Mouse (Mus musculus) MEL (cell line): Measurements from ENCODE around the gene Serpina5. TPM values are rescaled to one million over a fixed set of nuclear protein-coding genes. Genes with fewer than 3 reads are reported as not detected.

Experiments
- DNase-seq: peaks from one replicate; pipeline ENCODE4 v3.0.0; 2011; ENCODE audit warnings: low read depth, low spot score
- H3K27ac ChIP-seq: 2 replicates; pipeline ENCODE4 v1.5.1; 2012; ENCODE audit warnings: low read depth, mild to moderate bottlenecking, control low read depth, low read length, moderate library complexity; ENCODE audit not compliant: control insufficient read depth
- H3K27me3 ChIP-seq, 2 experiments: fragments of 150-350 bp in 1 of 2; sonication (generic) in 1 of 2; 2 replicates each; pipeline ENCODE4 v1.6.1; 2012; ENCODE audit warnings: low read length in 2 of 2, mild to moderate bottlenecking in 2 of 2, improper control_type of control experiment in 1 of 2, moderate library complexity in 1 of 2; ENCODE audit not compliant: insufficient read depth in 2 of 2, control insufficient read depth in 1 of 2
- H3K36me3 ChIP-seq, 2 experiments: 2 replicates each; pipeline ENCODE4 v1.6.1; 2012 to 2014; ENCODE audit warnings: low read length in 2 of 2, improper control_type of control experiment in 1 of 2, inconsistent platforms in 1 of 2, mild to moderate bottlenecking in 1 of 2; ENCODE audit not compliant: insufficient read depth in 2 of 2, control insufficient read depth in 1 of 2
- H3K4me1 ChIP-seq, 2 experiments: fragments of 150-350 bp in 1 of 2; sonication (generic) in 1 of 2; 2 replicates each; pipeline ENCODE4 v1.6.1; 2012; ENCODE audit warnings: low read length in 2 of 2, improper control_type of control experiment in 1 of 2, mild to moderate bottlenecking in 1 of 2; ENCODE audit not compliant: insufficient read depth in 2 of 2, control insufficient read depth in 1 of 2
- H3K4me3 ChIP-seq, 2 experiments: fragments of 150-350 bp in 1 of 2; sonication (generic) in 1 of 2; 2 replicates each; pipeline ENCODE4 v1.5.1; 2012; ENCODE audit warnings: low read depth in 2 of 2, low read length in 2 of 2, mild to moderate bottlenecking in 2 of 2, moderate library complexity in 2 of 2, control low read depth in 1 of 2, improper control_type of control experiment in 1 of 2; ENCODE audit not compliant: control insufficient read depth in 1 of 2, insufficient read depth in 1 of 2
- H3K79me2 ChIP-seq: 2 replicates; pipeline ENCODE4 v1.6.1; 2012; ENCODE audit warnings: mild to moderate bottlenecking, low read length, moderate library complexity; ENCODE audit not compliant: control insufficient read depth, poor library complexity, insufficient read depth
- H3K9ac ChIP-seq: 2 replicates; pipeline ENCODE4 v1.6.1; 2012; ENCODE audit warnings: low read depth, mild to moderate bottlenecking, control low read depth, low read length, moderate library complexity; ENCODE audit not compliant: control insufficient read depth, poor library complexity, severe bottlenecking
- H3K9me3 ChIP-seq: fragments of 150-350 bp; sonication (generic); replicated peaks from 2 replicates; pipeline ENCODE4 v1.6.1; 2012; ENCODE audit warnings: mild to moderate bottlenecking, low read length, improper control_type of control experiment, moderate library complexity; ENCODE audit not compliant: insufficient read depth
- BHLHE40 ChIP-seq: IDR thresholded peaks from 2 replicates; pipeline ENCODE4 v1.6.1; 2012; ENCODE audit warnings: low read depth, mild to moderate bottlenecking, inconsistent platforms, low read length, improper control_type of control experiment, borderline replicate concordance
- CHD1 ChIP-seq: IDR thresholded peaks from 2 replicates; pipeline ENCODE4 v1.6.1; 2012; ENCODE audit warnings: low read depth, mild to moderate bottlenecking, inconsistent platforms, low read length, improper control_type of control experiment
- CHD2 ChIP-seq: IDR thresholded peaks from 2 replicates; pipeline ENCODE4 v1.6.1; 2011; ENCODE audit warnings: low read length, improper control_type of control experiment
- HCFC1 ChIP-seq: IDR thresholded peaks from 2 replicates; pipeline ENCODE4 v1.6.1; 2012; ENCODE audit warnings: low read depth, mild to moderate bottlenecking, inconsistent platforms, low read length, improper control_type of control experiment, moderate library complexity
- MAFK ChIP-seq: IDR thresholded peaks from 2 replicates; pipeline ENCODE4 v1.6.1; 2011; ENCODE audit warnings: low read depth, mild to moderate bottlenecking, low read length, improper control_type of control experiment, borderline replicate concordance
- MAZ ChIP-seq: IDR thresholded peaks from 2 replicates; pipeline ENCODE4 v1.6.1; 2012; ENCODE audit warnings: low read depth, mild to moderate bottlenecking, inconsistent platforms, low read length, improper control_type of control experiment
- MEF2A ChIP-seq: IDR thresholded peaks from 2 replicates; pipeline ENCODE4 v1.6.1; 2014; ENCODE audit warnings: low read depth, mild to moderate bottlenecking, inconsistent platforms, low read length, improper control_type of control experiment; ENCODE audit not compliant: poor library complexity, insufficient replicate concordance, severe bottlenecking; ENCODE audit errors: extremely low read depth
- MYC ChIP-seq: IDR thresholded peaks from 2 replicates; pipeline ENCODE4 v1.6.1; 2011; ENCODE audit warnings: low read depth, mild to moderate bottlenecking, low read length, improper control_type of control experiment, moderate library complexity
- NRF1 ChIP-seq: IDR thresholded peaks from 2 replicates; pipeline ENCODE4 v1.6.1; 2014; ENCODE audit warnings: low read depth, mild to moderate bottlenecking, inconsistent platforms, low read length, improper control_type of control experiment, moderate library complexity; ENCODE audit not compliant: poor library complexity, insufficient read depth, severe bottlenecking
- RAD21 ChIP-seq: IDR thresholded peaks from 2 replicates; pipeline ENCODE4 v1.6.1; 2011; ENCODE audit warnings: mild to moderate bottlenecking, low read depth, low read length, improper control_type of control experiment
- RCOR1 ChIP-seq: IDR thresholded peaks from 2 replicates; pipeline ENCODE4 v1.6.1; 2012; ENCODE audit warnings: low read depth, mild to moderate bottlenecking, inconsistent platforms, low read length, improper control_type of control experiment
- SIN3A ChIP-seq: IDR thresholded peaks from 2 replicates; pipeline ENCODE4 v1.6.1; 2012; ENCODE audit warnings: low read length, improper control_type of control experiment, inconsistent platforms
- SMC3 ChIP-seq: IDR thresholded peaks from 2 replicates; pipeline ENCODE4 v1.6.1; 2011; ENCODE audit warnings: low read depth, low read length, improper control_type of control experiment
- TCF12 ChIP-seq: IDR thresholded peaks from 2 replicates; pipeline ENCODE4 v1.6.1; 2014; ENCODE audit warnings: low read depth, mild to moderate bottlenecking, inconsistent platforms, low read length, improper control_type of control experiment, moderate library complexity
- UBTF ChIP-seq: IDR thresholded peaks from 2 replicates; pipeline ENCODE4 v1.6.1; 2012; ENCODE audit warnings: low read depth, mild to moderate bottlenecking, inconsistent platforms, low read length, improper control_type of control experiment, moderate library complexity, borderline replicate concordance; ENCODE audit not compliant: insufficient read depth
- USF1 ChIP-seq: IDR thresholded peaks from 2 replicates; pipeline ENCODE4 v1.6.1; 2014; ENCODE audit warnings: low read depth, mild to moderate bottlenecking, inconsistent platforms, low read length, improper control_type of control experiment, moderate library complexity
- USF2 ChIP-seq, 2 experiments: IDR thresholded peaks; 2 replicates each; pipeline ENCODE4 v1.6.1; 2011 to 2012; ENCODE audit warnings: improper control_type of control experiment in 2 of 2, low read length in 2 of 2, borderline replicate concordance in 1 of 2, inconsistent platforms in 1 of 2, low read depth in 1 of 2, mild to moderate bottlenecking in 1 of 2; ENCODE audit not compliant: insufficient read depth in 1 of 2
- ZC3H11A ChIP-seq: IDR thresholded peaks from 2 replicates; pipeline ENCODE4 v1.6.1; 2012; ENCODE audit warnings: low read depth, mild to moderate bottlenecking, inconsistent platforms, low read length, improper control_type of control experiment
- ZNF384 ChIP-seq: IDR thresholded peaks from 2 replicates; pipeline ENCODE4 v1.6.1; 2012; ENCODE audit warnings: low read depth, mild to moderate bottlenecking, inconsistent platforms, low read length, improper control_type of control experiment
- polyA plus RNA-seq, 2 experiments: library from polyadenylated mRNA; stranded (reverse) in 1 of 2; unstranded in 1 of 2; fragments of >175 nt in 1 of 2; fragments of >200 nt in 1 of 2; gene quantifications; 2 replicates each; pipeline versions ENCODE4 v1.2.1 to v1.2.4; 2012; ENCODE audit warnings: low replicate concordance in 2 of 2, low read depth in 1 of 2; ENCODE audit not compliant: insufficient read length in 2 of 2, insufficient read depth in 1 of 2, missing spikeins in 1 of 2
- total RNA-seq: library from RNA; depleted of rRNA; stranded (reverse); fragments of 300-350 nt; gene quantifications from 2 replicates; pipeline ENCODE4 v1.2.3, GENCODE M21; 2012

Serpina5 gene
- total and polyA plus RNA-seq, 3 experiments = not detected

DNA sequence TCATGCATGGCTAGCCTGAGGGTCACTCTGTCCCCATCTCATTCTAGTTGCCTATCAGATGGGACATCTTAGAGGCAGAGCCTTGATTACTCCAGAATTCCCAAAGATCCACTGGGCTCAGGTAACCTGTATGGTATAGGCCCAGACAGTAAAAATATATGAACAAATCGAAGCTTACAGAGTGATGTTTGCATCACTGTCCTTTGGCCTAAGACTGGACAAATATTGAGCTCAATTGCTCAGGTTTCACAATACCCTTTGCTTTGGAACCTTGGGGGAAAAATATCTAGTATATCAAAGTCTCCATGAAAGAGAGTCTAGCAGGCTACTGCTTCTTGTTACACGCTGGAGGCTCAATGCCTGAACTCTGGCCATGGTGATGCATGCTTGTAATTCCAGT is 10.8 kb upstream of the Serpina5 start:
- Histone ChIP-seq H3K9ac (no peak overlapping the region), H3K27ac (no peak overlapping the region), H3K27me3 (no peaks in the 10 kb centered on the region), H3K4me1 (no peaks in the 10 kb centered on the region), H3K79me2 (no peaks in the 10 kb centered on the region), H3K36me3 (no peaks in the 10 kb centered on the region), H3K4me3 (no peak overlapping the region), H3K9me3 (no peaks in the 10 kb centered on the region)
- no peak for DNase-seq
- TF ChIP-seq NRF1 = no peak
- no peak for TF ChIP-seq TCF12
- no peak for TF ChIP-seq USF2 (IDR thresholded peaks at IDR 0.05; ENCODE audit: borderline replicate concordance in 1 of 2, insufficient read depth in 1 of 2, low read depth in 1 of 2, low read length in 2 of 2)

DNA sequence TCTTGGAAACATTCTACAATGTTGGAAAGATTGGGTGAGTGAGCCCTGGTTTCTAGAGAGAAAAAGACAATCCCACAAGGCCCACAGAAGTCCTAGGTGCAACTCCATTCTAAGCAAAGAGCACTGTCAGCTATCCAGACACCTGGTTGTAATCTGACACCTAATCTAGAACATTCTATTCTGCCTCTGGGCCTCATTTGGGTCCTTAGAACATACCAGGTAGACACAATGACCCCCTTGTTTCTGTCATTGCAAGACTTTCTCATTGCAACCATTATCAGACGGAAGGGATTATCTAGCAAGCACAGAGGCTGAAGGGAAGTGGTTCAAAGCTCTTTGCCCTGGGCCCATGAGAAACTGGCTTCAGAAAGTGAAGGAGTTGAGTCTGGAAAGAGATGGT is 9.6 kb upstream of the Serpina5 start:
- H3K9ac ChIP-seq = no peak overlapping the region
- H3K36me3 ChIP-seq = no peaks in the 10 kb centered on the region
- no peaks in the 10 kb centered on the region for H3K27me3 ChIP-seq
- H3K79me2 ChIP-seq = no peaks in the 10 kb centered on the region
- TF ChIP-seq HCFC1 = no peak
- no peak for TF ChIP-seq MYC
- no peak for TF ChIP-seq ZNF384
- TF ChIP-seq SMC3 = no peak
- TF ChIP-seq MEF2A = no peak
- TF ChIP-seq USF1 = no peak
- no peak for TF ChIP-seq MAZ
- TF ChIP-seq ZC3H11A = no peak
- TF ChIP-seq MAFK = no peak
- TF ChIP-seq BHLHE40 = no peak
- TF ChIP-seq UBTF = no peak
- TF ChIP-seq CHD1 = no peak
- no peak for TF ChIP-seq RAD21
- no peak for TF ChIP-seq RCOR1
- no peak for TF ChIP-seq CHD2
- TF ChIP-seq SIN3A = no peak
- H3K27ac ChIP-seq = no peak overlapping the region
- DNase-seq = no peak
- H3K4me3 ChIP-seq = no peak overlapping the region
- H3K4me1 ChIP-seq = no peaks in the 10 kb centered on the region
- H3K9me3 ChIP-seq = no peaks in the 10 kb centered on the region
